14 mouse cellular contexts compared by ENCODE assay signal in genomic region chr16:13575306-13575705, GRCm38 (mm10).
DNase-seq lines count a peak whose midpoint lies in the region; ATAC-seq and TF ChIP-seq lines count a peak whose summit lies in the region.
"Had no signal": no experiment of that assay in that cellular context is flagged by ENCODE, and none has a peak within 500 bp of the region (broad histone marks: within the 10 kb centered on the region; RNA-seq: fewer than 3 reads in every experiment).

No protein-coding gene starts in this region.

- 89% methylated on average over 4 of the region's 4 CpGs for WGBS in midbrain, embryonic 11.5 days
- WGBS in midbrain, embryonic 15.5 days = 78% methylated on average over 4 of the region's 4 CpGs
- WGBS in heart, embryonic 16.5 days = 28% methylated on average over 4 of the region's 4 CpGs
- WGBS in liver, embryonic 14.5 days (ENCODE audit: insufficient replicate concordance) = 30% methylated on average over 4 of the region's 4 CpGs
- 87% methylated on average over 4 of the region's 4 CpGs for WGBS in forebrain, embryonic 16.5 days

- TF ChIP-seq CTCF in liver, embryonic 14.5 days (IDR thresholded peaks at IDR 0.05; ENCODE audit: low read depth) = no peak

- H3K27me3 ChIP-seq in midbrain, embryonic 11.5 days (ENCODE audit: control insufficient read depth, insufficient read depth, low read length) = no peaks in the 10 kb centered on the region
- no peaks in the 10 kb centered on the region for H3K27me3 ChIP-seq in midbrain, embryonic 15.5 days (replicated peaks)
- H3K27me3 ChIP-seq in heart, embryonic 16.5 days (ENCODE audit: control insufficient read depth, insufficient read depth, low read length) = no peaks in the 10 kb centered on the region
- H3K27me3 ChIP-seq in liver, embryonic 14.5 days (ENCODE audit: control insufficient read depth, insufficient read depth, low read length) = no peaks in the 10 kb centered on the region
- no peaks in the 10 kb centered on the region for H3K27me3 ChIP-seq in forebrain, embryonic 16.5 days (replicated peaks; ENCODE audit: control insufficient read depth, insufficient read depth, low read length)
- H3K27me3 ChIP-seq: limb, embryonic 13.5 days had no signal

- H3K4me3 ChIP-seq in midbrain, embryonic 11.5 days (ENCODE audit: low read depth, low read length) = no peak overlapping the region
- no peak overlapping the region for H3K4me3 ChIP-seq in midbrain, embryonic 15.5 days
- H3K4me3 ChIP-seq in heart, embryonic 16.5 days (ENCODE audit: low read length) = no peak overlapping the region
- H3K4me3 ChIP-seq in liver, embryonic 14.5 days (ENCODE audit: insufficient read depth in 1 of 2, low read depth in 2 of 2, low read length in 2 of 2) = no peak overlapping the region
- H3K4me3 ChIP-seq in forebrain, embryonic 16.5 days (replicated peaks; ENCODE audit: low read length) = no peak overlapping the region
- H3K4me3 ChIP-seq: left cerebral cortex, adult 2 months; limb, embryonic 13.5 days had no signal

- no peaks in the 10 kb centered on the region for H3K36me3 ChIP-seq in midbrain, embryonic 11.5 days (ENCODE audit: control insufficient read depth, insufficient read depth, low read length)
- H3K36me3 ChIP-seq in midbrain, embryonic 15.5 days (replicated peaks) = no peaks in the 10 kb centered on the region
- no peaks in the 10 kb centered on the region for H3K36me3 ChIP-seq in heart, embryonic 16.5 days (ENCODE audit: control insufficient read depth, insufficient read depth)
- no peaks in the 10 kb centered on the region for H3K36me3 ChIP-seq in liver, embryonic 14.5 days (replicated peaks; ENCODE audit: control insufficient read depth, insufficient read depth, low read depth)
- no peaks in the 10 kb centered on the region for H3K36me3 ChIP-seq in forebrain, embryonic 16.5 days (ENCODE audit: control insufficient read depth, insufficient read depth)
- H3K36me3 ChIP-seq: limb, embryonic 13.5 days had no signal

- DNase-seq in midbrain, embryonic 11.5 days (ENCODE audit: low spot score, missing footprints) = peak; percentile 14
- peak in 2 of 3 experiments; percentile 3 to 13 for DNase-seq in liver, embryonic 14.5 days (ENCODE audit: low read depth in 3 of 3, low spot score in 3 of 3)
- no peak for DNase-seq in frontal cortex, adult 2 months (ENCODE audit: extremely low spot score in 1 of 2, low spot score in 1 of 2)
- no peak for DNase-seq in adrenal gland, adult 2 months
- DNase-seq: cerebellum, postnatal 10 days; gastrocnemius, postnatal 14 days; spleen, adult 18-20 months; thymus, postnatal 4 days had no signal

- no peaks in the 10 kb centered on the region for H3K4me1 ChIP-seq in midbrain, embryonic 11.5 days (ENCODE audit: control insufficient read depth, insufficient read depth, low read length)
- no peaks in the 10 kb centered on the region for H3K4me1 ChIP-seq in midbrain, embryonic 15.5 days
- H3K4me1 ChIP-seq in heart, embryonic 16.5 days (ENCODE audit: control insufficient read depth, insufficient read depth, low read length) = peaks cover 18% of the 10 kb centered on the region
- H3K4me1 ChIP-seq in liver, embryonic 14.5 days (replicated peaks; ENCODE audit: control insufficient read depth in 2 of 2, insufficient read depth in 2 of 2, low read length in 1 of 2) = peaks cover 3 to 7% of the 10 kb centered on the region in 2 experiments; a peak in 2 of 4 replicates
- H3K4me1 ChIP-seq in forebrain, embryonic 16.5 days (replicated peaks; ENCODE audit: control insufficient read depth, insufficient read depth, low read length) = no peaks in the 10 kb centered on the region
- H3K4me1 ChIP-seq: limb, embryonic 13.5 days had no signal

- no peak overlapping the region for H3K27ac ChIP-seq in midbrain, embryonic 11.5 days (ENCODE audit: low read depth, low read length)
- no peak overlapping the region for H3K27ac ChIP-seq in midbrain, embryonic 15.5 days
- H3K27ac ChIP-seq in heart, embryonic 16.5 days (ENCODE audit: low read length) = 0 out of 2 replicates have a peak overlapping the region, but pooled peaks have one; percentile 18
- H3K27ac ChIP-seq in liver, embryonic 14.5 days = no peak overlapping the region
- no peak overlapping the region for H3K27ac ChIP-seq in forebrain, embryonic 16.5 days (ENCODE audit: low read length)
- H3K27ac ChIP-seq: left cerebral cortex, adult 2 months; limb, embryonic 13.5 days had no signal

- no peak overlapping the region for H3K9ac ChIP-seq in midbrain, embryonic 11.5 days (ENCODE audit: low read length)
- no peak overlapping the region for H3K9ac ChIP-seq in midbrain, embryonic 15.5 days
- no peak overlapping the region for H3K9ac ChIP-seq in heart, embryonic 16.5 days (ENCODE audit: low read length)
- no peak overlapping the region for H3K9ac ChIP-seq in liver, embryonic 14.5 days (replicated peaks)
- H3K9ac ChIP-seq in forebrain, embryonic 16.5 days (replicated peaks; ENCODE audit: low read depth, low read length) = no peak overlapping the region
- H3K9ac ChIP-seq: limb, embryonic 13.5 days had no signal

- no peak overlapping the region for H3K4me2 ChIP-seq in midbrain, embryonic 11.5 days
- no peak overlapping the region for H3K4me2 ChIP-seq in midbrain, embryonic 15.5 days
- no peak overlapping the region for H3K4me2 ChIP-seq in heart, embryonic 16.5 days (ENCODE audit: low read depth, low read length)
- H3K4me2 ChIP-seq in liver, embryonic 14.5 days (ENCODE audit: low read depth) = no peak overlapping the region
- H3K4me2 ChIP-seq in forebrain, embryonic 16.5 days (ENCODE audit: low read length) = no peak overlapping the region
- H3K4me2 ChIP-seq: limb, embryonic 13.5 days had no signal

- no peak for TF ChIP-seq EP300 in liver, embryonic 14.5 days (IDR thresholded peaks at IDR 0.05; ENCODE audit: low read depth)

- H3K9me3 ChIP-seq in midbrain, embryonic 11.5 days (ENCODE audit: control insufficient read depth, low read length) = no peaks in the 10 kb centered on the region
- no peaks in the 10 kb centered on the region for H3K9me3 ChIP-seq in midbrain, embryonic 15.5 days
- no peaks in the 10 kb centered on the region for H3K9me3 ChIP-seq in heart, embryonic 16.5 days (replicated peaks; ENCODE audit: control insufficient read depth, low read length)
- no peaks in the 10 kb centered on the region for H3K9me3 ChIP-seq in liver, embryonic 14.5 days (ENCODE audit: control insufficient read depth, low read length)
- H3K9me3 ChIP-seq in forebrain, embryonic 16.5 days (ENCODE audit: control insufficient read depth, low read length) = no peaks in the 10 kb centered on the region
- H3K9me3 ChIP-seq: limb, embryonic 13.5 days had no signal

- no peak for ATAC-seq in midbrain, embryonic 11.5 days (ENCODE audit: low FRiP score)
- no peak for ATAC-seq in midbrain, embryonic 15.5 days (replicated peaks)
- peak; percentile 79 for ATAC-seq in heart, embryonic 16.5 days (replicated peaks; ENCODE audit: extremely low read depth, insufficient read depth, low FRiP score)
- ATAC-seq in liver, embryonic 14.5 days (ENCODE audit: insufficient read depth) = peak; percentile 76
- no peak for ATAC-seq in forebrain, embryonic 16.5 days
- ATAC-seq: midbrain, embryonic 16.5 days had no signal

Comparison
In these comparisons a context has a peak if more than half of its experiments do, and no peak if none do; other contexts are left out.
1. ATAC-seq: peak in heart, embryonic 16.5 days (single experiment) and liver, embryonic 14.5 days (single experiment); none in midbrain, embryonic 11.5 days (single experiment), midbrain, embryonic 15.5 days (single experiment) and forebrain, embryonic 16.5 days (single experiment).
2. DNase-seq: peak in midbrain, embryonic 11.5 days (single experiment) and liver, embryonic 14.5 days (2 of 3); none in frontal cortex, adult 2 months (0 of 2) and adrenal gland, adult 2 months (single experiment).